Mouse (Mus musculus) lung, embryonic 14.5 days (tissue): ENCODE results near the gene Cnksr1. TPM values are rescaled to one million over a fixed set of nuclear protein-coding genes. Genes with fewer than 3 reads are reported as not detected.

Source experiments
- ATAC-seq: fragments of 200-750 bp; cut with Nextera tagmentation; 2 replicates; pipeline ENCODE4 v1.8.0; 2017; ENCODE audit warnings: mild to moderate bottlenecking, moderate TSS enrichment, moderate library complexity; ENCODE audit not compliant: insufficient read depth
- DNase-seq: peaks from one replicate; pipeline ENCODE4 v3.0.0-alpha.2; 2015
- H3K27ac ChIP-seq: fragments of 300-500 bp; sonication (generic); 2 replicates; pipeline ENCODE4 v1.5.1; 2014; ENCODE audit warnings: low read depth, mild to moderate bottlenecking, moderate library complexity
- H3K27me3 ChIP-seq: fragments of 300-500 bp; sonication (generic); 2 replicates; pipeline ENCODE4 v1.6.1; 2014; ENCODE audit warnings: low read length, control low read depth; ENCODE audit not compliant: insufficient read depth
- H3K36me3 ChIP-seq: fragments of 300-500 bp; sonication (generic); 2 replicates; pipeline ENCODE4 v1.6.1; 2014; ENCODE audit warnings: control low read depth; ENCODE audit not compliant: insufficient read depth
- H3K4me1 ChIP-seq: fragments of 300-500 bp; sonication (generic); 2 replicates; pipeline ENCODE4 v1.6.1; 2014; ENCODE audit warnings: antibody characterized with exemption, control low read depth; ENCODE audit not compliant: insufficient read depth
- H3K4me2 ChIP-seq: fragments of 300-500 bp; sonication (generic); 2 replicates; pipeline ENCODE4 v1.6.1; 2014; ENCODE audit warnings: mild to moderate bottlenecking
- H3K4me3 ChIP-seq: fragments of 300-500 bp; sonication (generic); 2 replicates; pipeline ENCODE4 v1.5.1; 2014; ENCODE audit warnings: low read depth, low read length
- H3K9ac ChIP-seq: fragments of 300-500 bp; sonication (generic); 2 replicates; pipeline ENCODE4 v1.6.1; 2014
- H3K9me3 ChIP-seq: fragments of 300-500 bp; sonication (generic); 2 replicates; pipeline ENCODE4 v1.6.1; 2016; ENCODE audit warnings: low read depth, low read length, control low read depth
- CTCF ChIP-seq: IDR thresholded peaks from 2 replicates; pipeline ENCODE4 v1.5.1; 2016; ENCODE audit warnings: antibody characterized with exemption, low read depth
- WGBS: fragments of 180-500 bp; shearing (Covaris S2); extraction: QIAGEN DNeasy Blood & Tissue Kit; methylation state at CpG from one replicate; pipeline ENCODE4 v1.1.7; 2014; 5-methylcytosine and 5-hydroxymethylcytosine counted together
- polyA plus RNA-seq: library from polyadenylated mRNA; unstranded; fragments of >200 nt; fragmentation: Nextera tagmentation; extraction: Ambion mirVana; gene quantifications from 2 replicates; pipeline ENCODE4 v1.2.1, GENCODE M21; 2014

The Cnksr1 gene
- polyA plus RNA-seq, 1 experiment from 2014 or later = 6.2 TPM

DNA sequence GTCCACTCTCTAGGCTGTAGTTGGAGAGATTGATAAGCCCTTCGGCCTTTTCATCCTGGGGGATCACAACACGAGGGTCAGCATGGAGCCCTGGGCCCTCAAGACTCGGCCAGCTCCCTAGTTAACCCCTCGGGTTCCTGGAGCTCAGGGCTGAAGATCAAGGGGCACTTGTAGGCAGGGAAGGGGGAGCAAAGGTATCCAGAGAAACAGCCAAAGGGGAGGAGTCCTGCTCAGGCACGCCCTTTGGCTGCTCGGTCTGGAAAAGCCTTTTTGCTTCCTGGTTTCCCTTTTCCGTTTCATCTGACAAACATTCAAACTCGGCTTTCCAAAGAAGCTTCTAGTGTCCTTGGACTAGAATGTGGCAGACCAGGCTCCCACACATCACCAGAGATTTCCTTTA, 7.8 kb downstream of the Cnksr1 start:
- Histone ChIP-seq H3K27ac (no peak overlapping the region), H3K9me3 (no peaks in the 10 kb centered on the region), H3K4me1 (no peaks in the 10 kb centered on the region), H3K4me3 (no peak overlapping the region), H3K27me3 (no peaks in the 10 kb centered on the region; the same call in 1 of the 2 replicates), H3K4me2 (no peak overlapping the region), H3K36me3 (0 out of 2 replicates have a peak, but pooled peaks cover 3% of the 10 kb centered on the region), H3K9ac (no peak overlapping the region)
- DNase-seq (no peak), ATAC-seq (no peak)
- WGBS = 21% methylated on average over 8 of the region's 8 CpGs
- TF ChIP-seq CTCF = no peak

GRCm38 (mm10) chr4:134227194-134227593, 11.0 kb downstream of the Cnksr1 start, which contains the start of gene Catsper4:
Gene Catsper4 (minus strand): TSS chr4:134227383.
- Histone ChIP-seq H3K27ac (no peak within 1 kb of the TSS), H3K4me1 (no peaks in the 10 kb centered on the region), H3K9me3 (no peaks in the 10 kb centered on the region), H3K36me3 (0 out of 2 replicates have a peak, but pooled peaks cover 3% of the 10 kb centered on the region), H3K4me2 (no peak within 1 kb of the TSS), H3K27me3 (no peaks in the 10 kb centered on the region), H3K9ac (no peak within 1 kb of the TSS), H3K4me3 (no peak within 1 kb of the TSS)
- 55% methylated on average over 8 of the region's 8 CpGs for WGBS
- no peak for ATAC-seq
- DNase-seq = peak; percentile 33
- TF ChIP-seq CTCF = peak; percentile 41; the same call in 1 of the 2 replicates

GRCm38 (mm10) chr4:134222793-134223600, 15.2 kb downstream of the Cnksr1 start:
- no peak for DNase-seq
- Histone ChIP-seq H3K27me3 (no peaks in the 10 kb centered on the region), H3K4me1 (no peaks in the 10 kb centered on the region), H3K9me3 (no peaks in the 10 kb centered on the region), H3K4me3 (no peak overlapping the region), H3K4me2 (no peak overlapping the region), H3K9ac (no peak overlapping the region), H3K27ac (no peak overlapping the region), H3K36me3 (no peaks in the 10 kb centered on the region)
- no peak for TF ChIP-seq CTCF
- ATAC-seq = no peak
- 50% methylated on average over 11 of the region's 11 CpGs for WGBS

DNA sequence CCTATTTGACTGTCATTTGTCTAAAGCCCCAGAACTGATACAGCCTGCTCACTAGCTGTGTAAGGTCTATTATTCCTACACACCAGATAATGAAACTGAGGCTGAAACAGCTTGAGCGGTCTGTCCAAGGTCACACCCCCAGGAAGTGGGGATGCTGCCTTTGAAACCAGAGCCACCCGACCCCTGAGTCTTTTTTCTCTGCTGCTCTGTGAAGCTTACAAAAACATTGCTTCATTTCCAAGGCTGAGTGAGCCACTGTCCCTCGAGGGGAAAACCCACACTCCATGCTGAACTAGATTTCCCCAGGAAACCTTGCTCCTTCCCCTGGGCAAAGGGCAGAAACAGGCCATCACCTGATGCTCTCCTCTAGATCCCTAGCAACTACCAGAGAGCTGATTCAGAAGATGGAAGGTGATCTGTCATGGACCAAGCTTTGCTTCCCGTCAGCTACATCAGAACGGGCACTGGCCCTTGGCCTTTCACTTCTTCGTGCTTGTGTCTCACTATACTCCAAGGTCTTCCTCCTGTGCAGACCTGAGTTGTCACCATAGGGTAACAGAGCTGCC, 31.6 kb downstream of the Cnksr1 start:
- no peak overlapping the region for H3K4me3 ChIP-seq
- H3K9ac ChIP-seq = no peak overlapping the region
- H3K9me3 ChIP-seq = no peaks in the 10 kb centered on the region
- no peak overlapping the region for H3K27ac ChIP-seq
- DNase-seq = no peak
- no peak overlapping the region for H3K4me2 ChIP-seq
- no peak for TF ChIP-seq CTCF
- H3K36me3 ChIP-seq = no peaks in the 10 kb centered on the region
- H3K4me1 ChIP-seq = no peaks in the 10 kb centered on the region
- 44% methylated on average over 6 of the region's 6 CpGs for WGBS
- H3K27me3 ChIP-seq = no peaks in the 10 kb centered on the region
- no peak for ATAC-seq

- Histone ChIP-seq H3K4me2 (no peak overlapping the region), H3K4me3 (no peak overlapping the region), H3K9ac (no peak overlapping the region), H3K27me3 (no peaks in the 10 kb centered on the region), H3K27ac (no peak overlapping the region), H3K36me3 (no peaks in the 10 kb centered on the region), H3K9me3 (no peaks in the 10 kb centered on the region), H3K4me1 (no peaks in the 10 kb centered on the region)
- ATAC-seq (no peak), DNase-seq (no peak)
- 83% methylated on average over 17 of the region's 17 CpGs for WGBS
- no peak for TF ChIP-seq CTCF
Measured at GRCm38 (mm10) chr4:134203340-134203896, 34.8 kb downstream of the Cnksr1 start.

DNA sequence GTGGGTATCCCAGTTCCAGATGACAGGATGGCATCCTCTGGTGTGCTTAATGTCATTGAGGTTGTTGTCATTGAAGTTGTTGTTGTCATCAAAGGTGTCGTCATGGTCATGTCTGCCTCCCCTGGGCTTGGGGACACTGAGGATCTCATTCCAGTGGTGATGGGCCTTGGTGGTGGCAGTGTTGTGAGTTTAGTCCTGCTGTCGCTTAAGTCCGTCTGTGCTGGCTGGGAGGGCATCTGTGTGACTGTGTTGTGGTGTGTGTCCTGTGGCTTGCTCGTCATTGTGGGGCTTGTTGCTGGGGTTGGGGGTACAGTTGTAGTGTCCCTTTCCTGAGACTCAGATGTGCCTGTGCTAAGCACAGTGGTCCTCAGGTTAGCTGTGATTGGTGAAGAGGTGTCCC, 35.3 kb downstream of the Cnksr1 start, which contains the start of gene Gm7534:
Gene Gm7534 (minus strand): TSS at position 101 of the 400 bp plus-strand sequence.
- no peak within 1 kb of the TSS for H3K27ac ChIP-seq
- no peaks in the 10 kb centered on the region for H3K9me3 ChIP-seq
- no peak for ATAC-seq
- no peak within 1 kb of the TSS for H3K4me3 ChIP-seq
- WGBS = 81% methylated on average over 4 of the region's 4 CpGs
- no peak for DNase-seq
- TF ChIP-seq CTCF = no peak
- no peaks in the 10 kb centered on the region for H3K27me3 ChIP-seq
- H3K9ac ChIP-seq = no peak within 1 kb of the TSS
- no peak within 1 kb of the TSS for H3K4me2 ChIP-seq
- H3K36me3 ChIP-seq = no peaks in the 10 kb centered on the region
- no peaks in the 10 kb centered on the region for H3K4me1 ChIP-seq

DNA sequence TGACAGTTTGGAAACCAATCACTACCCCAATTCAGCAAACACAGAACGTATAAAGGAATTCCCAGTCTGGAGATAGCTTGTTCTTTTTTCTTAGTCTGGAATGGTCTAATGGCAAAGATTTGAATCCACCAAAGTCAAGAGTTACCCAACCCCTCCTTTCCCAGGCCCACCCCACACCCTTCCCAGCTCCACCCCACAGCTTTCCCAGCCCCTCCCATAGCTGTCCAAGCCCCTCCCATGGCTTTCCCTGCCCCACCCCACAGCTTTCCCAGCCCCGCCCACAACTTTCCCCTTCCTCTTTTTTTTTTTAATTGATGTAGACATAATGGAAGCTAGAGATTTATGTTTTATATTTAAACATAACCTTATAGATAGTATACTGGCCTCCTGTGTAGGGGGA, 38.8 kb downstream of the Cnksr1 start:
- DNase-seq (no peak), ATAC-seq (no peak)
- Histone ChIP-seq H3K27me3 (no peaks in the 10 kb centered on the region), H3K4me3 (no peak overlapping the region), H3K27ac (no peak overlapping the region), H3K4me1 (no peaks in the 10 kb centered on the region), H3K9me3 (no peaks in the 10 kb centered on the region), H3K36me3 (no peaks in the 10 kb centered on the region), H3K9ac (no peak overlapping the region), H3K4me2 (no peak overlapping the region)
- 65% methylated on average over 2 of the region's 2 CpGs for WGBS
- no peak for TF ChIP-seq CTCF
